Mouse (Mus musculus) liver, embryonic 14.5 days (tissue): ENCODE data around the gene Gal3st1. TPM values are rescaled to one million over a fixed set of nuclear protein-coding genes. Genes with fewer than 3 reads are reported as not detected.

Experiments used
- ATAC-seq: fragments of 200-750 bp; cut with Nextera tagmentation; 2 replicates; pipeline ENCODE4 v1.8.0; 2017; ENCODE audit warnings: moderate number of reproducible peaks, mild to moderate bottlenecking, moderate library complexity; ENCODE audit not compliant: insufficient read depth
- DNase-seq, 3 experiments: peaks; one replicate each; pipeline ENCODE4 v3.0.0-alpha.2; 2012 to 2013; ENCODE audit warnings: low read depth in 3 of 3, low spot score in 3 of 3
- H3K27ac ChIP-seq: fragments of 300-500 bp; sonication (generic); 2 replicates; pipeline ENCODE4 v1.5.1; 2014; ENCODE audit warnings: moderate library complexity, mild to moderate bottlenecking, control low read depth, inconsistent platforms
- H3K27me3 ChIP-seq: fragments of 300-500 bp; sonication (generic); 2 replicates; pipeline ENCODE4 v1.6.1; 2014; ENCODE audit warnings: mild to moderate bottlenecking, low read length, moderate library complexity; ENCODE audit not compliant: control insufficient read depth, insufficient read depth
- H3K36me3 ChIP-seq: fragments of 300-500 bp; sonication (generic); replicated peaks from 2 replicates; pipeline ENCODE4 v1.6.1; 2014; ENCODE audit warnings: low read depth; ENCODE audit not compliant: control insufficient read depth, insufficient read depth
- H3K4me1 ChIP-seq, 2 experiments: fragments of 200-500 bp in 1 of 2; fragments of 300-500 bp in 1 of 2; sonication (generic) in 1 of 2; replicated peaks; 2 replicates each; pipeline ENCODE4 v1.6.1; 2012 to 2014; ENCODE audit warnings: antibody characterized with exemption in 1 of 2, inconsistent platforms in 1 of 2, low read length in 1 of 2; ENCODE audit not compliant: control insufficient read depth in 2 of 2, insufficient read depth in 2 of 2
- H3K4me2 ChIP-seq: fragments of 300-500 bp; sonication (generic); 2 replicates; pipeline ENCODE4 v1.6.1; 2014; ENCODE audit warnings: low read depth, mild to moderate bottlenecking, control low read depth, moderate library complexity
- H3K4me3 ChIP-seq, 2 experiments: fragments of 200-500 bp in 1 of 2; fragments of 300-500 bp in 1 of 2; sonication (generic) in 1 of 2; 2 replicates each; pipeline ENCODE4 v1.5.1; 2012 to 2014; ENCODE audit warnings: low read depth in 2 of 2, low read length in 2 of 2, mild to moderate bottlenecking in 2 of 2, control low read depth in 1 of 2, inconsistent platforms in 1 of 2, moderate library complexity in 1 of 2; ENCODE audit not compliant: insufficient read depth in 1 of 2
- H3K9ac ChIP-seq: fragments of 300-500 bp; sonication (generic); replicated peaks from 2 replicates; pipeline ENCODE4 v1.6.1; 2014; ENCODE audit warnings: mild to moderate bottlenecking, control low read depth, moderate library complexity
- H3K9me3 ChIP-seq: fragments of 300-500 bp; sonication (generic); 2 replicates; pipeline ENCODE4 v1.6.1; 2016; ENCODE audit warnings: low read length, mixed read lengths; ENCODE audit not compliant: control insufficient read depth
- CTCF ChIP-seq: IDR thresholded peaks from 2 replicates; pipeline ENCODE4 v1.5.1; 2016; ENCODE audit warnings: antibody characterized with exemption, low read depth, control low read depth
- EP300 ChIP-seq: IDR thresholded peaks from 2 replicates; pipeline ENCODE4 v1.6.1; 2016; ENCODE audit warnings: antibody characterized with exemption, low read depth
- WGBS: fragments of 180-500 bp; shearing (Covaris S2); extraction: QIAGEN DNeasy Blood & Tissue Kit; methylation state at CpG from one replicate; pipeline ENCODE4 v1.1.7; 2014; ENCODE audit not compliant: insufficient replicate concordance; 5-methylcytosine and 5-hydroxymethylcytosine counted together
- polyA plus RNA-seq, 2 experiments: library from polyadenylated mRNA; depleted of rRNA in 1 of 2; stranded (reverse) in 1 of 2; unstranded in 1 of 2; fragments of >200 nt; fragmentation: Nextera tagmentation in 1 of 2; extraction: Ambion mirVana in 1 of 2; gene quantifications; 2 replicates each; pipeline versions ENCODE4 v1.2.1 to v1.2.3; 2012 to 2014

The Gal3st1 gene
- polyA plus RNA-seq, 2 experiments = 0.65 to 0.87 TPM

DNA sequence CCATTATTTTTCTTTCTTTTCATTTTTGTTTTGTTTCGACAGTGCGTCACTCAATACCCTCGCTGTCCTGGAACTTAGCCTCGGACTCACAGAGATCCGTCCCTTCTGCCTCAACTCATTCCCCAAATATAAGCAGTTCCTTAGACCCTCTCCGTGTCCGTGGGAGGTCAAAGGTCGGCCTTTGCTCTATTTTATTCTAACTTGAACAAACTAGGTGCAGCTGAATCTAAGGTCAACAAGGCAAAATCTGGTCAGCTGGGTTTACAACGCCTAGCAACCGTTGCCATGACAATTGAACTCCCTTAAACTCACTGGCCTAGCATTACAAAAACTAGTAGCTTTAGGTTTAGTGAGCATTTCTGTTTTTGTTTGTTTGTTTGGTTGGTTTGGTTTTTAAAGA, 20.3 kb upstream of the Gal3st1 start:
- Histone ChIP-seq H3K4me3 (peak overlapping the region; percentile 92 to 94), H3K4me1 (peaks cover 4 to 11% of the 10 kb centered on the region in 2 experiments), H3K27ac (no peak overlapping the region), H3K9me3 (no peaks in the 10 kb centered on the region), H3K4me2 (peak overlapping the region; percentile 80), H3K9ac (peak overlapping the region; percentile 87), H3K27me3 (no peaks in the 10 kb centered on the region), H3K36me3 (no peaks in the 10 kb centered on the region)
- DNase-seq (peak in 1 of 3 experiments; percentile 25), ATAC-seq (peak; percentile 15; the same call in 1 of the 2 replicates)
- TF ChIP-seq CTCF (no peak), EP300 (no peak)
- 65% methylated on average over 10 of the region's 10 CpGs for WGBS

DNA sequence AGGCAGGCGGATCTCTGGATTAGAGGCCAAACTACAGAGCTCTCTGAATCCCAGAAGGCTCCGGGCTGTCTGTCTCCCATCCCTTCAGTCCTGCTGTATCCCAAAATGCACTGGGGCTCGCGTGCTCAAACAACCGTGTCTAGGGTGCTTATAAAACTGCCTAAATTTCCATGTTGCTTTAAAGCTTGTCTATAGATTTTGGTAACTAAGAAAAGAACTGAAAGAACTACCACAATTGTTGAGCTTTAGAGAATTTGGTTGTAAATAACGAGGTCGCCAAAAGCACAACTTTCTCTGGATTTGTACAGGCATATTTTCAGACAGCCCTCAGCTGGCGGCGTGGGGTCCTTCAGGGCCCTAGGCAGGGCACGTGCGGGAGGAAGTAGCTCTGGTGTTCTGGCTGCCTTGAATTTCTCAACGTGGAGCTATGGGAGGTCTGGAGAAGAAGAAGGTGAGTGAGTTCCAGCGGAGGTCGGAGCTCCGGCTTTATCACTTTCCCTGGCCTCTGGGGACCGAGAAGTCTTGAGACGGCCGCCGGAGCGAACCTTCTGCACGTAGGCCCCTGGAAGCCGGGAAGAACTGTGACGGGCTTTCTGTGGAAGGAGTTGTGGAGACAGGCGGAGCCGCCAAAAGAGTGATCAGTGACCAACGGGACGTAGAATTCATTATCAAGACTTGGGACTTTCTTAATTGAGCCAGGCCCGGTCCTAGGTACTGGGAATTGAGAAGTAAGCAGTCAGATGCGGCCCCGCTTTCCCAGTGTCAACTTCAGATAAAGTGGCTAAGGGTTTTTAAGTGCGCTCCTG, 19.6 kb upstream of the Gal3st1 start, which contains the start of gene Pes1:
Gene Pes1, plus strand, starts transcription at position 366 of the 806 bp plus-strand sequence.
- WGBS = under 1% methylated on average over 31 of the region's 31 CpGs
- peak within 1 kb of the TSS; percentile 87 for H3K9ac ChIP-seq
- no peaks in the 10 kb centered on the region for H3K27me3 ChIP-seq
- ATAC-seq (peak; percentile 91), DNase-seq (peak; percentile 73 to 77 (median 74))
- no peaks in the 10 kb centered on the region for H3K9me3 ChIP-seq
- H3K27ac ChIP-seq = peak within 1 kb of the TSS; percentile 61
- TF ChIP-seq EP300 (peak; percentile 75), CTCF (no peak)
- peak within 1 kb of the TSS; percentile 80 for H3K4me2 ChIP-seq
- H3K4me1 ChIP-seq = peaks cover 4 to 11% of the 10 kb centered on the region in 2 experiments
- peak within 1 kb of the TSS; percentile 92 to 94 for H3K4me3 ChIP-seq
- H3K36me3 ChIP-seq = no peaks in the 10 kb centered on the region

DNA sequence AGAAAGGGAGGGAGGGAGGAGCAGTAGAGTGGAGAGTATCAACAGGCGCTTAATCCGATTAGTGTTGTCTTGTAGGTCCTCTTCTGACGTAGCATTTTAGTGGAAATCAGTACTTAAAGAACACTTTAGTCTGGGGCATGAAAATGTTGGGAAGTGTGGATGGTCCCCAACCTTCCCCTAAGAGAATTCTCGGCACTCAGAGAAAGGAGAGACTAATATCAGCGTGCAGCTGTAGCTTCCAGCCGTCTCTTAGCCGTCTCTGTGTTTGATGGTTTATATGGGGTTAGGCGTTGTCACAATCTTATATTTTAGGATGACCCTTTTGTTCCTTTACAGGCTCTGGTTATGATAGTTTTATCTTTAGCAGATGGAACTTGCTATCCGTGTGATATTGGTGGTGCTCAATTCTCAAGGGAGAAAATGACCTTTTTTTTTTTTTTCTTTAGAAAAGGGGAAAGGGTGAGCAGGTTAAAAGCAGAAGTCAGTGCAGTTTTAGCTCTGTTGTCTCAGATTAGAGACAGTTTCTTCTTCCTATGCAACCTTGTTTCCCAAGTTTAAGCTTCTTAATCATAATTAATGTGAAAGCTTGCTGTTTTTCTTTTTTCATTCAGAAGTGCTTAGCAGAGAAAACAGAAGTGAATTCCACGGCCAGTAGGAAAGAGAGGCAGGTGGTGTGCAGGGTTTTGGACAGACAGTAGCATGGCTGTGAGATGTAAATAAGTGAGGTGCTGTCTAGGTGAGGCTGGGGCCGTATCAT, 18.8 kb upstream of the Gal3st1 start:
- DNase-seq (peak in 1 of 3 experiments; percentile 34), ATAC-seq (peak; percentile 60)
- Histone ChIP-seq H3K9ac (peak overlapping the region; percentile 87), H3K27ac (peak overlapping the region; percentile 61), H3K4me3 (peak overlapping the region; percentile 92 to 94), H3K9me3 (no peaks in the 10 kb centered on the region), H3K27me3 (no peaks in the 10 kb centered on the region), H3K36me3 (peaks cover under 1% of the 10 kb centered on the region; the same call in 1 of the 2 replicates), H3K4me2 (peak overlapping the region; percentile 80), H3K4me1 (peaks cover 4 to 11% of the 10 kb centered on the region in 2 experiments)
- 6% methylated on average over 11 of the region's 11 CpGs for WGBS
- TF ChIP-seq EP300 (no peak), CTCF (no peak)

DNA sequence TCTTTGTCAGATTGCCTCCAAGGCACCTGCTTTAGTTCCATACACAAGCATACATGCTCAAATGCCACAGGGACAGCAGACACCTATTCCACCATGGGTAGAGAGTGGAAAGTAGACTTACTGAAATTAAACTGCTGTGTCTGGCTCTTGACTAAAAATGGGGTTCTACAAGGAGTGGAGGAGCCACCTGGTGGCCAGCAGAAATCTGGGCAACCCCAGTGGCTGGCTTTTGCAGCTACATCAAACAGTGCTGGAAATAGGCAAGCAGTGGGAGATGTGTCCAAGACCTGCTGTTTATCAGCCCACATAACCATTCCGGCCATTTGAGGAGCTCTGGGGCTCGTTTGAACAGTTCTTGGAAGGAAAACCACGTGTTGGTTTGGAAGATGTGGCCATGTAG, 13.6 kb upstream of the Gal3st1 start:
- no peak overlapping the region for H3K9ac ChIP-seq
- peaks cover 21% of the 10 kb centered on the region for H3K36me3 ChIP-seq
- WGBS = 64% methylated on average over 3 of the region's 3 CpGs
- no peaks in the 10 kb centered on the region for H3K9me3 ChIP-seq
- no peak overlapping the region for H3K27ac ChIP-seq
- DNase-seq (no peak), ATAC-seq (no peak)
- H3K4me1 ChIP-seq = peaks cover 3 to 6% of the 10 kb centered on the region in 2 experiments
- no peak overlapping the region for H3K4me3 ChIP-seq
- H3K27me3 ChIP-seq = no peaks in the 10 kb centered on the region
- H3K4me2 ChIP-seq = no peak overlapping the region
- TF ChIP-seq CTCF (0 out of 2 replicates have a peak, but pooled peaks have one; percentile 21), EP300 (no peak)
